Mouse (Mus musculus) liver, embryonic 13.5 days (tissue): ENCODE data around the gene Hsd3b7. TPM values are rescaled to one million over a fixed set of nuclear protein-coding genes. Genes with fewer than 3 reads are reported as not detected.
"Not testable (repeated sequence)": the region's sequence is repeated elsewhere in the genome, so short reads cannot be mapped to it uniquely, and the experiment has no call there.

Source experiments
- ATAC-seq: fragments of 200-750 bp; cut with Nextera tagmentation; 2 replicates; pipeline ENCODE4 v1.8.0; 2017; ENCODE audit warnings: low read depth, mild to moderate bottlenecking, moderate number of reproducible peaks, moderate library complexity
- DNase-seq: peaks from one replicate; pipeline ENCODE4 v3.0.0; 2022
- H3K27ac ChIP-seq: fragments of 300-500 bp; sonication (generic); 2 replicates; pipeline ENCODE4 v1.5.1; 2015; ENCODE audit warnings: moderate library complexity, mild to moderate bottlenecking, inconsistent platforms
- H3K27me3 ChIP-seq: fragments of 300-500 bp; sonication (generic); 2 replicates; pipeline ENCODE4 v1.6.1; 2015; ENCODE audit warnings: mild to moderate bottlenecking, inconsistent platforms
- H3K36me3 ChIP-seq: fragments of 300-500 bp; sonication (generic); 2 replicates; pipeline ENCODE4 v1.6.1; 2015; ENCODE audit warnings: mild to moderate bottlenecking, inconsistent platforms
- H3K4me1 ChIP-seq: fragments of 300-500 bp; sonication (generic); replicated peaks from 2 replicates; pipeline ENCODE4 v1.6.1; 2015; ENCODE audit warnings: inconsistent platforms
- H3K4me2 ChIP-seq: fragments of 300-500 bp; sonication (generic); 2 replicates; pipeline ENCODE4 v1.6.1; 2015; ENCODE audit warnings: inconsistent platforms, mild to moderate bottlenecking, moderate library complexity
- H3K4me3 ChIP-seq: fragments of 300-500 bp; sonication (generic); replicated peaks from 2 replicates; pipeline ENCODE4 v1.5.1; 2015; ENCODE audit warnings: mild to moderate bottlenecking, inconsistent platforms
- H3K9ac ChIP-seq: fragments of 300-500 bp; sonication (generic); 2 replicates; pipeline ENCODE4 v1.6.1; 2015; ENCODE audit warnings: mild to moderate bottlenecking, inconsistent platforms
- H3K9me3 ChIP-seq: fragments of 300-500 bp; sonication (generic); replicated peaks from 2 replicates; pipeline ENCODE4 v1.6.1; 2016; ENCODE audit warnings: inconsistent platforms
- WGBS: fragments of 180-500 bp; shearing (Covaris S2); methylation state at CpG from one replicate; pipeline ENCODE4 v1.1.7; 2015; ENCODE audit not compliant: insufficient replicate concordance; 5-methylcytosine and 5-hydroxymethylcytosine counted together
- polyA plus RNA-seq: library from polyadenylated mRNA; unstranded; fragments of >200 nt; fragmentation: Nextera tagmentation; extraction: Ambion mirVana; gene quantifications from 2 replicates; pipeline ENCODE4 v1.2.1, GENCODE M21; 2015

Gene Hsd3b7
- polyA plus RNA-seq, 1 experiment from 2014 or later: 37.8 TPM

DNA sequence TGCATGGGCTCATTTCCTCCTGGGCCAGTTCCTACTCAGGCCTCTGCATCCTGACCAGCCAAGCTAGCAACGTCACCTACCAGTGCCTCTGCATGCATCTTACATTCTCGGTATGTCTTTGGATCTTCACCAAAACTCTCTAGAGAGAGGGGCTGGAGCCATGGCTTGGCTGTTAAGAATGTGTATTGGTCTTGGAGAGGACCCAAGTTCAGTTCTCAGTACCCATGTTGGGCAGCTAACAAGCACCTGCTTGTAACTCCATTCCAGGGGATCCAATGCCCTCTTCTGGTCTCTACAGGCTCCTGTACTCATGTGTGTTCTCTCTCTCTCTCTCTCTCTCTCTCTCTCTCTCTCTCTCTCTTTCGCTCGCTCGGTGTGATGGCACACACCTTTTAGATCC is 17.4 kb downstream of the Hsd3b7 start:
- ATAC-seq (no peak), DNase-seq (no peak)
- H3K27me3 ChIP-seq: no peaks in the 10 kb centered on the region
- H3K9ac ChIP-seq: no peak overlapping the region
- peaks cover 34% of the 10 kb centered on the region for H3K4me1 ChIP-seq
- H3K36me3 ChIP-seq: no peaks in the 10 kb centered on the region
- H3K9me3 ChIP-seq: no peaks in the 10 kb centered on the region
- H3K27ac ChIP-seq: no peak overlapping the region
- H3K4me3 ChIP-seq: no peak overlapping the region
- WGBS: 78% methylated on average over 5 of the region's 5 CpGs
- H3K4me2 ChIP-seq: no peak overlapping the region

- Histone ChIP-seq H3K9me3 (no peaks in the 10 kb centered on the region), H3K4me1 (peaks cover 19% of the 10 kb centered on the region), H3K9ac (no peak overlapping the region), H3K27me3 (peaks cover 24% of the 10 kb centered on the region), H3K4me3 (no peak overlapping the region), H3K27ac (peak overlapping the region; percentile 39; the same call in 1 of the 2 replicates), H3K4me2 (no peak overlapping the region), H3K36me3 (no peaks in the 10 kb centered on the region)
- 42% methylated on average over 13 of the region's 13 CpGs for WGBS
- ATAC-seq: no peak
- no peak for DNase-seq
Observed at GRCm38 (mm10) chr7:127820836-127821509, 20.6 kb downstream of the Hsd3b7 start.

DNA sequence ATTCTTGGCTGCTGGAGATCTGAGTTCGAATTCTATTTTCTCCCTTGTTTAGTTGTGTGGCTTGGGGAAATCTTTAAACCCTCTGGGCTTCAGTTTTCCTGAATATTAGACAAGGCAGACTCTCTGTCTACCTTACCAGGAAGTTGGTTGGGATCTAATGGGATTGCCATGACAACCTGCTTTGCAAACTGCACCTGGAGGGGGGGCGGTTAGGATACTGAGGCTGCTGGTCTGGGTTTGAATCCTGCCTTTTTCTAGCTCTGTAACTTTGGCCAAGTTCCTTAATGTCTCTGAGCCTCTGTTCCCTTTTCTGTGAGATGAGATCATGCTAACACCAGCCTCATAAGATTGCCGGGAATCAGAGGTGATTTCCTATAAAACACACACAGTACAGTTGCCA is 22.1 kb downstream of the Hsd3b7 start:
- Histone ChIP-seq H3K9ac (no peak overlapping the region), H3K27ac (no peak overlapping the region), H3K4me2 (no peak overlapping the region), H3K4me3 (no peak overlapping the region), H3K36me3 (no peaks in the 10 kb centered on the region), H3K4me1 (peaks cover 12% of the 10 kb centered on the region; the same call in 1 of the 2 replicates), H3K9me3 (no peaks in the 10 kb centered on the region), H3K27me3 (peaks cover 26% of the 10 kb centered on the region)
- DNase-seq: no peak
- 76% methylated on average over 3 of the region's 3 CpGs for WGBS
- ATAC-seq: no peak

DNA sequence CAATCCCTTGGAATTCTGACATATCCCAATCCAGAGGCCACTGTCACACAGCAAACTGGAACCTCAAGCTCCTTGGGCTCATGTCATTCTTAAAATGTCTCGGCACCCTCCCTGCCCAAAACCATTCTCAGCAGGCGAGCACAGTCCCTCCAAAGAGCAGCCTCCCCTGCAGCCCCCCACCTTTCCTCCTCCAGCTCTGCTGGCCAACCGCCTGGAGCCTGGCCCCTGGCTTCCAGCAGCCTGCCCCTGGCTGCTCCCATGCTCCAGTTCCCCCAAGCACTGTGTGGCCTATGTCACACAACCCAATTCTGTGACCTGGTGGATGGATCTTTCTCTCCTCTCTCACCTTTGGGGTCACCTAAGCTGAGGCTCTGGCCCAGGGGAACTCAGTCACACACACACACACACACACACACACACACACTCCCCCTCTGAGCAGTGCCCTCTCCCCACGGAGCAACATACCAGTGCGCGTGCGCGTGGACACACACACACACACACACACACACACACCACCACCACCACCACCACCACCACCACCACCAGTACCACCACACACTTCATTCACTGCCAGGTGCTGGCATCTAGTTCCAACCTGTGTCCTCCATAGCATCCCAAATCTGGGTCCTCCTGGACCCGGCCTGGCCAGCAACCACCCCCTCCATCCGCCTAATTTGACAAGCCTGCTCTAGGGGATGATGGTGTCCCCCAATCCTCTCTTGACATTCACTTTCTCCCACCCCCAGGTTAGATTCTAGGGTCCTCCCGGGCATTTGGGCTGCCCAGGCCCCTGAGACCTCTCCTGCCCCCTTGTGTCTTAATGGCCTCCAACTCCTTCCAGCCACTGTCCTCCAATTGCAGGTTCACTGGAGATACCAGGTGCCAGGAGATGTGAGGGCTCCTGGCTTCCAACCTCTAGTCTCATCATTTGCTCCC is 23.1 kb downstream of the Hsd3b7 start:
- no peak for ATAC-seq
- Histone ChIP-seq H3K27ac (no peak overlapping the region), H3K9me3 (no peaks in the 10 kb centered on the region), H3K9ac (no peak overlapping the region), H3K27me3 (peaks cover 26% of the 10 kb centered on the region), H3K36me3 (no peaks in the 10 kb centered on the region), H3K4me2 (peak overlapping the region; percentile 38), H3K4me3 (peak overlapping the region; percentile 40), H3K4me1 (peaks cover 12% of the 10 kb centered on the region; the same call in 1 of the 2 replicates)
- no peak for DNase-seq
- WGBS: 69% methylated on average over 11 of the region's 11 CpGs

DNA sequence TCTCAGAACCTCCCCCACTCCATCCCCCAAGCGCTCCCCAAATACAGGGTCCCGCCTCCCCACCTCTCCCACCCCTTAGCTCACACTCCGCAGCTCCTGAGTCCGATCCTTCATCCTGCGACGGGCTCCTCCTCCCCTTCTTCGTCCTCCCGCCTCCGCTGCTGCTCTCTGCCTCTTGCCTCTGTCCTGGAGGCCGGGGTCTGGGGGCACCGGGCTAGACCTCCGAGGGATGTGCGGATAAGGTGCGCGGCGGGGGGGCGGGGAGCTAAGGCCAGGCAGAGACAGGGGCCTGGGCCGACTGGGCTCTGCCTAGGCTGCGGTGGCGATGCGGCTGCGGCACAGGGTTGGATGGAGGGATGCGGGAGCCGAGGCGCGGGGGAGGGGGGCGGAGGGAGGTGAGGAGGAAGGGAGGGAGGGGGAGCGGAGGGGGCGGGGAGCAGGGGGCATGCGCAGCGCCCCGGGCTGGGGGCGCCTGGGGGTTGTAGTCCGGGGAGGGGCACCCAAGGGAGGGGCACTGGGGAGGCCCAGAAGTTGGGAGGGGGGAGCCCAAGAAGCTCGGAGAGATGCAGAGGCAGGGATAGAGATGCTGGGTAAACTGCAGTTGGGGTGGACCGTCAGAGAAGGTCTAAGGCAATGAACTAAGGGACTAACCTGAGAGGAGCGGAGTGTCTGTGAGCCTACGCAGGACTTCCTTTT is 23.9 kb downstream of the Hsd3b7 start, which contains the start of the genes Stx4a and Stx1b:
Gene Stx4a (plus strand): TSS at position 119 of the 696 bp plus-strand sequence.
Gene Stx1b (minus strand): TSS at position 374 of the 696 bp plus-strand sequence.
- H3K27ac ChIP-seq: no peak within 1 kb of the TSS
- 12% methylated on average over 30 of the region's 38 CpGs for WGBS
- peaks cover 26% of the 10 kb centered on the region for H3K27me3 ChIP-seq
- DNase-seq (no peak), ATAC-seq (no peak)
- H3K36me3 ChIP-seq: no peaks in the 10 kb centered on the region
- H3K4me3 ChIP-seq: peak within 1 kb of the TSS; percentile 40
- H3K9ac ChIP-seq: no peak within 1 kb of the TSS
- H3K9me3 ChIP-seq: no peaks in the 10 kb centered on the region
- peaks cover 12% of the 10 kb centered on the region; the same call in 1 of the 2 replicates for H3K4me1 ChIP-seq
- H3K4me2 ChIP-seq: peak within 1 kb of the TSS; percentile 38

- WGBS: 80% methylated on average over 2 of the region's 2 CpGs
Observed at GRCm38 (mm10) chr7:127835550-127835949, 35.1 kb downstream of the Hsd3b7 start.

GRCm38 (mm10) chr7:127837473-127837872 is 37.1 kb downstream of the Hsd3b7 start:
- H3K27me3 ChIP-seq: no peaks in the 10 kb centered on the region
- no peak for DNase-seq
- 88% methylated on average over 5 of the region's 5 CpGs for WGBS

More at GRCm38 (mm10) chr7:127835550-127835949, 35.1 kb downstream of the Hsd3b7 start:
- H3K9ac ChIP-seq: no peak overlapping the region
- H3K27ac ChIP-seq: no peak overlapping the region
- H3K36me3 ChIP-seq: no peaks in the 10 kb centered on the region
- ATAC-seq (no peak), DNase-seq (no peak)
- no peak overlapping the region for H3K4me3 ChIP-seq
- H3K4me2 ChIP-seq: no peak overlapping the region
- H3K9me3 ChIP-seq: no peaks in the 10 kb centered on the region
- H3K4me1 ChIP-seq: peaks cover 5% of the 10 kb centered on the region
- H3K27me3 ChIP-seq: no peaks in the 10 kb centered on the region

DNA sequence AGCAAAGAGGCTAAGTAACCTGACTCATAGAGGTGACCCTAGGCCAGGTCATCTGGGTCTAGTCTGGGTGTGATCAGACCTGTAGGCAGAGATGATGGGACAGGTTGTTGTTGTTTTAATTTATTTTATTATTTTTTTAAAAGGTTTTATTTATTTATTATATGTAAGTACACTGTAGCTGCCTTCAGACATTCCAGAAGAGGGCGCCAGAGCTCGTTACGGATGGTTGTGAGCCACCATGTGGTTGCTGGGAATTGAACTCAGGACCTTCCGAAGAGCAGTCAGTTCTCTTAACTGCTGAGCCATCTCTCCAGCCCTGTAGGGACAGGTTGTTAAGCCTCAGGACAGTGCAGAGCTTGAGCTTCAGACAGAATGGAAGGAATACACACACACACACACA is 37.5 kb downstream of the Hsd3b7 start:
- not testable (repeated sequence) for ATAC-seq, H3K27ac ChIP-seq, H3K27me3 ChIP-seq, H3K9me3 ChIP-seq, DNase-seq, H3K36me3 ChIP-seq, H3K9ac ChIP-seq, H3K4me2 ChIP-seq, H3K4me3 ChIP-seq
- H3K4me1 ChIP-seq: peaks cover 17% of the 10 kb centered on the region
- 85% methylated on average over 4 of the region's 4 CpGs for WGBS

More at GRCm38 (mm10) chr7:127837473-127837872, 37.1 kb downstream of the Hsd3b7 start:
- Histone ChIP-seq H3K9ac (no peak overlapping the region), H3K4me2 (no peak overlapping the region), H3K27ac (no peak overlapping the region), H3K4me1 (peaks cover 13% of the 10 kb centered on the region), H3K36me3 (no peaks in the 10 kb centered on the region), H3K9me3 (no peaks in the 10 kb centered on the region), H3K4me3 (no peak overlapping the region)
- no peak for ATAC-seq

GRCm38 (mm10) chr7:127840031-127840430 is 39.6 kb downstream of the Hsd3b7 start:
- ATAC-seq, H3K9ac ChIP-seq, DNase-seq, H3K4me2 ChIP-seq, H3K27me3 ChIP-seq, H3K9me3 ChIP-seq, H3K27ac ChIP-seq, H3K4me3 ChIP-seq: not testable (repeated sequence)
- WGBS: 77% methylated on average over 2 of the region's 2 CpGs
- Histone ChIP-seq H3K4me1 (peaks cover 20% of the 10 kb centered on the region), H3K36me3 (peaks cover 16% of the 10 kb centered on the region)

GRCm38 (mm10) chr7:127840886-127841285 is 40.5 kb downstream of the Hsd3b7 start:
- DNase-seq (peak; percentile 30), ATAC-seq (peak; percentile 6)
- Histone ChIP-seq H3K36me3 (peaks cover 21% of the 10 kb centered on the region), H3K27me3 (no peaks in the 10 kb centered on the region), H3K27ac (peak overlapping the region; percentile 92), H3K4me1 (peaks cover 20% of the 10 kb centered on the region), H3K9ac (peak overlapping the region; percentile 85), H3K9me3 (no peaks in the 10 kb centered on the region), H3K4me3 (peak overlapping the region; percentile 79), H3K4me2 (peak overlapping the region; percentile 100)
- WGBS: 5% methylated on average over 15 of the region's 15 CpGs
